Mouse (Mus musculus): ENCODE results near the gene Hsf2bp.

- no peak for TF ChIP-seq POLR2A (IDR thresholded peaks at IDR 0.05; ENCODE audit: low read depth, low read length)
- no peak for TF ChIP-seq CTCF (conservative IDR thresholded peaks at IDR 0.05; ENCODE audit: insufficient read depth, insufficient read length, low read depth, low read length)
These were observed 12.2 kb upstream of the Hsf2bp start for GRCm38 (mm10) chr17:32048351-32048750.

All from kidney, adult 2 months (tissue).